Mouse (Mus musculus) kidney, postnatal 0 days (tissue): ENCODE measurements around the gene Gm9887. TPM values are rescaled to one million over a fixed set of nuclear protein-coding genes. Genes with fewer than 3 reads are reported as not detected.

ENCODE experiments used
- ATAC-seq: fragments of 200-750 bp; cut with Nextera tagmentation; replicated peaks from 2 replicates; pipeline ENCODE4 v1.8.0; 2017; ENCODE audit warnings: low read depth, moderate number of reproducible peaks, moderate TSS enrichment, moderate library complexity; ENCODE audit not compliant: low FRiP score
- DNase-seq: peaks from one replicate; pipeline ENCODE4 v3.0.0-alpha.2; 2016; ENCODE audit warnings: low spot score
- H3K27ac ChIP-seq: fragments of 300-500 bp; sonication (generic); 2 replicates; pipeline ENCODE4 v1.5.1; 2014; ENCODE audit warnings: mild to moderate bottlenecking
- H3K27me3 ChIP-seq: fragments of 300-500 bp; sonication (generic); 2 replicates; pipeline ENCODE4 v1.6.1; 2014; ENCODE audit warnings: low read length, mixed read lengths; ENCODE audit not compliant: insufficient read depth
- H3K36me3 ChIP-seq: fragments of 300-500 bp; sonication (generic); 2 replicates; pipeline ENCODE4 v1.6.1; 2014; ENCODE audit warnings: low read length, mixed read lengths; ENCODE audit not compliant: insufficient read depth
- H3K4me1 ChIP-seq: fragments of 300-500 bp; sonication (generic); replicated peaks from 2 replicates; pipeline ENCODE4 v1.6.1; 2014; ENCODE audit warnings: antibody characterized with exemption, low read length, mixed read lengths; ENCODE audit not compliant: insufficient read depth
- H3K4me2 ChIP-seq: fragments of 300-500 bp; sonication (generic); 2 replicates; pipeline ENCODE4 v1.6.1; 2014; ENCODE audit warnings: mild to moderate bottlenecking, low read length, moderate library complexity, mixed read lengths
- H3K4me3 ChIP-seq: fragments of 300-500 bp; sonication (generic); replicated peaks from 2 replicates; pipeline ENCODE4 v1.5.1; 2014; ENCODE audit warnings: low read depth, low read length
- H3K9ac ChIP-seq: fragments of 300-500 bp; sonication (generic); 2 replicates; pipeline ENCODE4 v1.6.1; 2014; ENCODE audit warnings: low read depth, low read length
- H3K9me3 ChIP-seq: fragments of 300-500 bp; sonication (generic); replicated peaks from 2 replicates; pipeline ENCODE4 v1.6.1; 2016; ENCODE audit warnings: low read length, inconsistent platforms, mixed read lengths
- CTCF ChIP-seq: IDR thresholded peaks from 2 replicates; pipeline ENCODE4 v1.5.1; 2016; ENCODE audit warnings: antibody characterized with exemption, low read depth, mild to moderate bottlenecking, moderate library complexity
- WGBS: fragments of 180-500 bp; shearing (Covaris S2); extraction: QIAGEN DNeasy Blood & Tissue Kit; methylation state at CpG from one replicate; pipeline ENCODE4 v1.1.7; 2014; 5-methylcytosine and 5-hydroxymethylcytosine counted together
- microRNA-seq: library from miRNA; unstranded; fragments of <30 nt; microRNA quantifications from one replicate; pipeline ENCODE4, GENCODE M21; 2016
- polyA plus RNA-seq: library from polyadenylated mRNA; unstranded; fragments of >200 nt; fragmentation: Nextera tagmentation; extraction: Ambion mirVana; gene quantifications from 2 replicates; pipeline ENCODE4 v1.2.1, GENCODE M21; 2015

Gm9887 gene
- polyA plus RNA-seq, 1 experiment from 2014 or later: 1.3 TPM

DNA sequence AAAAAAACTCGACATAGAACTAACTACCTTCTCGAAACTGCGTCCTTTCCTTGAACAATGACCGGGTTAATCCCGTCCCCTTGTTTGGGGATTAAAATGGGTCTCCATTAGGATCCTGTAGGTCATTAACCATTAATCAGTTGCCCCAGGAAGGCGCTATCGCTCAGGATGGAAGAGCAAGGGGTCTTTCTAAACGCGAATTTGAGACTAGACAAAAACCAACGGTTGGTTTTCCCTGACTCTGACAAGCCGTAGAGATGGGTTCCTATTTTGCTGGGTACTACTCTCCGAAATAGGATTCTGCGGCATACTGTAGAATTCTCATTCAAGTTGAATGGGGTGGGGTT lies 15.0 kb downstream of the Gm9887 start:
- Histone ChIP-seq H3K4me2 (peak overlapping the region; percentile 83), H3K27me3 (no peaks in the 10 kb centered on the region), H3K36me3 (0 out of 2 replicates have a peak, but pooled peaks cover 5% of the 10 kb centered on the region), H3K27ac (peak overlapping the region; percentile 75), H3K9ac (peak overlapping the region; percentile 86), H3K4me3 (peak overlapping the region; percentile 69), H3K4me1 (no peaks in the 10 kb centered on the region), H3K9me3 (no peaks in the 10 kb centered on the region)
- 6% methylated on average over 13 of the region's 13 CpGs for WGBS
- ATAC-seq (no peak), DNase-seq (no peak)
- no peak for TF ChIP-seq CTCF

DNA sequence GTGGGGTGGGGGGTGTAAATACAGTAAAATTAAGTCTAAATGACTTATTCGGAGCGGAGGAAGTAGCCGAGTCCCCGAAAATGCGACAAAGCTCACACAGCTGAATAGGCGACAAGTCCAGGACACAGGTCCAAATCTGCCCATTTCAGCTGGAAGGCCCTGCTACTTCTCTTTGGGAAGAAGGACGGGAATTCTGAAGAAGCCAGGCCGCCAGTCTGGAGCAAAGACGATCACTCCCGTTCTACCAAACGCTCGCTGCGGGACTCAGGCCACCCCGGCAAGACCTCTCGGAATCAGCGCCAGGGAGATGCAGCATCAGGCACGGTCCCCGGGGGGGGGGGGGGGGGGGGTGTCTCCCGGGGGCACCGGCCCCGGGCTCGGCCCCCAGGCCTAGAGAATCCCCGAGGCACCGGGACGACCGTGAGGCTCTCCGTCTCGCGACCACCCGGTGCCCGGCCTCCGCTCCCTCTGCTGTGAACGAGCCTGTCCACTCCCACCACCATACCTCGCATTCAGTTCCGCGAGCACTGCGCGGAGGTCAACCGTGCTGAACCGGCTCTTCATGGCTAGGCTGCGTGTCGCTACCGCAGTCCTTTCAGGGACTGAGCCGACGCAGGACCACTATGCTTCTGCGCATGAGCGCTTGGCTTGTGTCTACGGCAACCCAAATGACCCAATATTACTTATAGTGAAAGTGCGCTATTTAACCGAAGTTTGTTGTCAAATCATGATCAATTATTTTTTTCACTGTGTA lies 15.5 kb downstream of the Gm9887 start, which contains the start of gene Nemf:
Nemf (minus strand) TSS at position 620 of the 754 bp plus-strand sequence.
- DNase-seq (peak; percentile 91), ATAC-seq (peak; percentile 38)
- no peak for TF ChIP-seq CTCF
- Histone ChIP-seq H3K4me3 (peak within 1 kb of the TSS; percentile 69), H3K27ac (peak within 1 kb of the TSS; percentile 75), H3K9ac (peak within 1 kb of the TSS; percentile 86), H3K4me2 (peak within 1 kb of the TSS; percentile 83), H3K27me3 (no peaks in the 10 kb centered on the region), H3K36me3 (peaks cover 5% of the 10 kb centered on the region; the same call in 1 of the 2 replicates), H3K4me1 (no peaks in the 10 kb centered on the region), H3K9me3 (no peaks in the 10 kb centered on the region)
- WGBS: under 1% methylated on average over 43 of the region's 50 CpGs

DNA sequence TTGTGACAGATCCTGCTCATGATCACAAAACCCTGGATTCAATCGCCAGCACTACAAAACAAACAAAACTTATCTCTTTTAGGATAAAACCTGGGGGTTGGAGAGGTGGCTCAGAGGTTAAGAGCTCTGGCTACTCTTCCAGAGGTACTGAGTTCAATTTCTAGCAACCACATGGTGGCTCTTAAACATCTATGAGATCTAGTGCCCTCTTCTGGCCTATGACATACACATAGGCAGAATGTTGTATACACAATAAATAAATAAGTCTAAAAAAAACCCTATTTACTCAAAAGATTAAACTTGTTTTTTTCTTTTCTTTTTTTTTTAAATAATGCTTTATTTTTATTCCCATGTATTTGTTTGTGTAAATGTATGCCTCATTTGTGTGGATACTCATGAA lies 20.6 kb downstream of the Gm9887 start:
- 95% methylated on average over 1 of the region's 1 CpGs for WGBS
- Histone ChIP-seq H3K9ac (no peak overlapping the region), H3K4me2 (no peak overlapping the region), H3K4me3 (no peak overlapping the region), H3K36me3 (peaks cover 27% of the 10 kb centered on the region), H3K4me1 (no peaks in the 10 kb centered on the region), H3K27me3 (no peaks in the 10 kb centered on the region), H3K9me3 (no peaks in the 10 kb centered on the region), H3K27ac (no peak overlapping the region)
- no peak for ATAC-seq
- peak; percentile 36; the same call in 1 of the 2 replicates for TF ChIP-seq CTCF
- no peak for DNase-seq

DNA sequence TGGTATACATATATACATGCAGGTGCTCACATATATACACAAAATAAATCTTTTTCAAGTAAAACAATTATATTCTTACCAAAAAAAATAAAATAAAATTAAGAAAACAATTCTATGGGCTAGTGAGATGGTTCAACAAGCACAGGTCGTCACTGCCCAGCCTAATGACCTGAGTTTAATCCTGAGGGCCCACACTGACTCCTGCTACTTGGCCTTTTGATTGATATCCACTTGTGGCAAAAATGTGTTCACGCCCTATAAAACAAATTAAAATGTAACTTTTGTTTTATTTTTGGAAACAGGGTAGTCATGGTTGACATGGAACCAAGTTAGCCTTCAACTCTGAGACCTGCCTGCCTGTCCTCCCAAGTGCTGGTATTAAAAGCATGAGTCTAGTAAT lies 22.3 kb downstream of the Gm9887 start:
- Histone ChIP-seq H3K4me2 (no peak overlapping the region), H3K4me1 (no peaks in the 10 kb centered on the region), H3K27me3 (no peaks in the 10 kb centered on the region), H3K36me3 (peaks cover 35% of the 10 kb centered on the region), H3K27ac (no peak overlapping the region), H3K4me3 (no peak overlapping the region), H3K9ac (no peak overlapping the region), H3K9me3 (no peaks in the 10 kb centered on the region)
- 52% methylated on average over 2 of the region's 2 CpGs for WGBS
- ATAC-seq: no peak
- TF ChIP-seq CTCF: no peak
- no peak for DNase-seq

DNA sequence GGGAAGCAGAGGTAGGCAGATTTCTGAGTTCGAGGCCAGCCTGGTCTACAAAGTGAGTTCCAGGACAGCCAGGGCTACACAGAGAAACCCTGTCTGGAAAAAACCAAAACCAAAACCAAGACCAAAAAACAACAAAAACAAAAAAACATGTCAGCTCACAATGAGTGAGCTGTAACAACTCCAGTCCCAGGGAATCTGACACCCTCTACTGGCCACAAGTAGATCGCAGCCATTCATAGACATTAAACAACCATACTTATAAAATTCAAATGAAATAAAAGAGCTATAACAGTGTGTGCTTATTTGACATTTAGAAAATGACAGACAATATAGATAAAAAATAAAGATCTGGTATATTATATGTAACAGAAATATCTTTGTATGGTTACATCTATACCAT lies 38.7 kb downstream of the Gm9887 start:
- Histone ChIP-seq H3K4me3 (no peak overlapping the region), H3K9ac (no peak overlapping the region), H3K27me3 (no peaks in the 10 kb centered on the region), H3K27ac (no peak overlapping the region), H3K4me1 (no peaks in the 10 kb centered on the region), H3K9me3 (no peaks in the 10 kb centered on the region), H3K4me2 (no peak overlapping the region), H3K36me3 (peaks cover 22% of the 10 kb centered on the region)
- TF ChIP-seq CTCF: peak; percentile 65
- DNase-seq (peak; percentile 61), ATAC-seq (no peak)
- 86% methylated on average over 2 of the region's 2 CpGs for WGBS

DNA sequence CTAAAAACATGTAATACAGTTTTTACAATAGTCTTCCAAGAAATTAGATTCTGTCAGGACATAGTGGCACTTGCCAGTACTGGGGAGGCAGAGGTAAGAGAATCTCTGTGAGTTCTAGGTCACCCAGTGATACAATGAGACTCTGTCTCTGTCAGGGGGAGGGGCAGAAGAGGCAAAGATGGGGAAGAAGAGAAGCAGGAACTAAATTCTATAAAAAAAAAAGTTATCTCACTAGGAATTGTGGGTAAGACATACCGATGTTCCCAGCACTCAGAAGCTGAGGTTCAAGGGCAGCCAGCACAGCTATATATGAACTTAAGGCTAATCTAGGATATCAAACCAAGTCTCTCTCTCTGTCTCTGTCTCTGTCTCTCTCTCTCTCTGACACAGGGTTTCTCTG lies 40.1 kb downstream of the Gm9887 start:
- Histone ChIP-seq H3K36me3 (peaks cover 29% of the 10 kb centered on the region), H3K4me3 (no peak overlapping the region), H3K9me3 (no peaks in the 10 kb centered on the region), H3K27me3 (no peaks in the 10 kb centered on the region), H3K27ac (no peak overlapping the region), H3K9ac (no peak overlapping the region), H3K4me2 (no peak overlapping the region), H3K4me1 (no peaks in the 10 kb centered on the region)
- DNase-seq (no peak), ATAC-seq (no peak)
- 84% methylated on average over 1 of the region's 1 CpGs for WGBS
- no peak for TF ChIP-seq CTCF

DNA sequence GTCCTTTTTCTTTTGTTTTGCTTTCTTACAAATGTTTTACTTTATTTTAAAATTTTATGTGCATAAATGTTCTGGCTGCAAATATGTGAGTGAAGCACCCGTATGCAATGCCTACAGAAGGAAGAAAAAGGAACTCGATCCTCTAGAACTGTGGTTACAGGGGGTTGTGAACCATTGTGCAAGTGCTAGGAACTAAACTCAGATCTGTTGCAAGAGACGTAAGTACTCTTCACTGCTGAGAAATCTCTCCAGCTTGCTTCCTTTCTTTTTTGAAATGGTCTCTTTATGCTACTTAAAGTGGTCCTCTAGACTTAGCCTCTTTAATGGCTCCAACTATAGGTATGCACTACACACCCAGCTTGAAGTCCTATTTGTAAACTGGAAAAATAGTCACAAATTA lies 41.1 kb downstream of the Gm9887 start:
- Histone ChIP-seq H3K36me3 (peaks cover 23% of the 10 kb centered on the region), H3K27me3 (no peaks in the 10 kb centered on the region), H3K27ac (no peak overlapping the region), H3K9ac (no peak overlapping the region), H3K4me2 (no peak overlapping the region), H3K4me3 (no peak overlapping the region), H3K4me1 (no peaks in the 10 kb centered on the region), H3K9me3 (no peaks in the 10 kb centered on the region)
- no peak for ATAC-seq
- no peak for DNase-seq
- WGBS: 96% methylated on average over 3 of the region's 3 CpGs
- no peak for TF ChIP-seq CTCF

Small RNAs within 50 kb of the gene (microRNA-seq; reads per million reads assigned to microRNA genes)
- gene Gm47299: not detected
- gene Gm47305: not detected

Other genes with a start within 250 kb of the Gm9887 start
- 2,047 and 2,435 TPM in 2 replicates for gene Rps29, start 213.3 kb downstream of the Gm9887 start, polyA plus RNA-seq
- 10.7 and 11.5 TPM in 2 replicates for gene Lrr1, start 203.6 kb downstream of the Gm9887 start, polyA plus RNA-seq
- 734 and 768 TPM in 2 replicates for gene Rpl36al, start 188.4 kb downstream of the Gm9887 start, polyA plus RNA-seq
- 70.0 and 81.5 TPM in 2 replicates for gene Mgat2, start 188.3 kb downstream of the Gm9887 start, polyA plus RNA-seq
- 15.2 and 19.8 TPM in 2 replicates for gene Gm49383, start 175.4 kb downstream of the Gm9887 start, polyA plus RNA-seq
- 7.4 and 7.5 TPM in 2 replicates for gene Dnaaf2, start 174.0 kb downstream of the Gm9887 start, polyA plus RNA-seq
- 17.1 and 19.2 TPM in 2 replicates for gene Gm49384, start 168.2 kb downstream of the Gm9887 start, polyA plus RNA-seq
- 15.3 and 17.7 TPM in 2 replicates for gene Pole2, start 144.3 kb downstream of the Gm9887 start, polyA plus RNA-seq
- 14.5 and 15.8 TPM in 2 replicates for gene Klhdc1, start 131.3 kb downstream of the Gm9887 start, polyA plus RNA-seq
- 132 and 141 TPM in 2 replicates for gene Klhdc2, start 75.8 kb downstream of the Gm9887 start, polyA plus RNA-seq
- 66.8 and 69.9 TPM in 2 replicates for gene Nemf, start 15.3 kb downstream of the Gm9887 start, polyA plus RNA-seq
- 56.2 and 70.7 TPM in 2 replicates for gene Arf6, start 308 bp downstream of the Gm9887 start, polyA plus RNA-seq
- gene Vcpkmt, start 210.6 kb upstream of the Gm9887 start, polyA plus RNA-seq: 20.8 and 21.5 TPM in 2 replicates